Mouse (Mus musculus): ENCODE results near the gene Gm21704. TPM values are rescaled to one million over a fixed set of nuclear protein-coding genes. Genes with fewer than 3 reads are reported as not detected.
"Not testable (repeated sequence)": the region's sequence is repeated elsewhere in the genome, so short reads cannot be mapped to it uniquely, and the experiment has no call there.

The Gm21704 gene
- total RNA-seq (2021), result not detected
- long read RNA-seq, experiment 1, result 0 reads
- long read RNA-seq, experiment 2, result 0 reads

DNA sequence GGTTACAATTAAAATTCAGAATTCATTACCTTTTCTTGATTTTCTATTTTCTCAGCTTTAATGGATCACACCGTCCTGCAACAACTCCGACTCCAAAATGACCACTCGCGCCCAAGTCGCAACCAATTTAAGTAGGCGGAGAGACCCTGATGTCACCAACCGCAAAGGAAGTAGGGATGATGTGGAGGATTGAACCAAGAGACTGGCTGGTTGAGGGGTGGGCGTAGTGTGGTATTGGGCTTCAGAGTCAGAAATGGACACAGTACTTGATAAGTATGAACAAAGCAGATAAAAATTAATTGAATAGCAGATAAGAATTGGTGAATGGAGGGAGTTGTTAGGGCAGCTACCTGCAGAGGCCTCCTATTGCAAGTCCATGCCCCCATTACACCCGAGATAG, at the start of gene Gm21704, which contains the start of gene Gm21708:
Gene Gm21704, minus strand, starts transcription at position 101 of the 400 bp plus-strand sequence.
Gene Gm21708, minus strand, starts transcription at position 101 of the 400 bp plus-strand sequence.
- not testable (repeated sequence) for DNase-seq (ENCODE audit: low spot score in 2 of 2)

DNA sequence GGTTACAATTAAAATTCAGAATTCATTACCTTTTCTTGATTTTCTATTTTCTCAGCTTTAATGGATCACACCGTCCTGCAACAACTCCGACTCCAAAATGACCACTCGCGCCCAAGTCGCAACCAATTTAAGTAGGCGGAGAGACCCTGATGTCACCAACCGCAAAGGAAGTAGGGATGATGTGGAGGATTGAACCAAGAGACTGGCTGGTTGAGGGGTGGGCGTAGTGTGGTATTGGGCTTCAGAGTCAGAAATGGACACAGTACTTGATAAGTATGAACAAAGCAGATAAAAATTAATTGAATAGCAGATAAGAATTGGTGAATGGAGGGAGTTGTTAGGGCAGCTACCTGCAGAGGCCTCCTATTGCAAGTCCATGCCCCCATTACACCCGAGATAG, 64.7 kb downstream of the Gm21704 start, which contains the start of gene Gm21693:
Gene Gm21693, minus strand, starts transcription at position 101 of the 400 bp plus-strand sequence.
- not testable (repeated sequence) for DNase-seq (ENCODE audit: low spot score in 2 of 2)

DNA sequence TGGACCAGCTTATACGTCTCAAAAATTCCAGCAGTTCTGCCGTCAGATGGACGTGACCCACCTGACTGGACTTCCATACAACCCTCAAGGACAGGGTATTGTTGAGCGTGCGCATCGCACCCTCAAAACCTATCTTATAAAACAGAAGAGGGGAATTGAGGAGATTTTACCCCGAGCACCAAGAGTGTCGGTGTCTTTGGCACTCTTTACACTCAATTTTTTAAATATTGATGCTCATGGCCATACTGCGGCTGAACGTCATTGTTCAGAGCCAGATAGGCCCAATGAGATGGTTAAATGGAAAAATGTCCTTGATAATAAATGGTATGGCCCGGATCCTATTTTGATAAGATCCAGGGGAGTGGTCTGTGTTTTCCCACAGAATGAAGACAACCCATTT, 69.3 kb downstream of the Gm21704 start:
- DNase-seq (ENCODE audit: low spot score in 2 of 2), result peak in 1 of 2 experiments; percentile 1

Other genes with a start within 250 kb of the Gm21704 start
- gene Gm21677, start 103.7 kb downstream of the Gm21704 start, total RNA-seq (2021), result not detected
- gene Gm21693, start 64.8 kb downstream of the Gm21704 start, total RNA-seq (2021), result not detected
- gene Gm21708, start within 50 bp of the Gm21704 start, total RNA-seq (2021), result not detected

Measured in left cerebral cortex, adult 18-20 months (tissue).